Mouse (Mus musculus) G1E (cell line): ENCODE data around the gene Vps37c.

Source experiments
- CTCF ChIP-seq: IDR thresholded peaks from 2 replicates; pipeline ENCODE4 v1.5.1; 2012; ENCODE audit warnings: low read depth, low read length, inconsistent platforms, mixed read lengths
- GATA1 ChIP-seq: IDR thresholded peaks from 2 replicates; pipeline ENCODE4 v1.6.1; 2012; ENCODE audit warnings: borderline replicate concordance, low read length, inconsistent platforms, mixed read lengths
- GATA2 ChIP-seq: IDR thresholded peaks from 2 replicates; pipeline ENCODE4 v1.6.1; 2012; ENCODE audit warnings: low read depth, low read length, inconsistent platforms, borderline replicate concordance
- TAL1 ChIP-seq: conservative IDR thresholded peaks from 2 replicates; pipeline ENCODE4 v1.6.1; 2012; ENCODE audit warnings: low read depth, low read length, inconsistent platforms, mixed read lengths

DNA sequence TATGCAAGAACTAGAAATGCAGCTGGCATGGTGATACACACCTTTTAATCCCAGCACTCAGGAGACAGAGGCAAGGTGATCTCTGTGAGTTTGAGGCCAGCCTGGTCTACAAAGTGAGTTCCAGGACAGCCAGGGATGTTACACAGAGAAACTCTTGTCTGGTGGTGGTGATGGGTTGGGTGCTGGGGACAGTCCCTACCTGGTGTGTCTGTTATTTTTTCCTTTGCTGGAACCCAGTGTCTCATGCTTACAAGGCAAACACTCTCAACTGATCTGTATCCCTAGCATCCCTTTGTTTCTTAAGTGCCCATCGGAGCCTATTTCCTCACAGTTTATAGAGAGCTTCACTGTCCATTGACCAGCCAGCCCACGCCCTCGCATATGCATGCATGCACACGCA lies 51.4 kb downstream of the Vps37c start:
- TF ChIP-seq TAL1 (no peak), CTCF (no peak), GATA1 (no peak), GATA2 (no peak)
